Mouse (Mus musculus) spleen, postnatal 4 days (tissue): ENCODE results near the gene Scn1b.

Source experiments
- DNase-seq, 2 experiments: peaks; one replicate each; pipeline ENCODE4 v3.0.0; 2022; ENCODE audit warnings: low spot score in 2 of 2

Scn1b gene

DNA sequence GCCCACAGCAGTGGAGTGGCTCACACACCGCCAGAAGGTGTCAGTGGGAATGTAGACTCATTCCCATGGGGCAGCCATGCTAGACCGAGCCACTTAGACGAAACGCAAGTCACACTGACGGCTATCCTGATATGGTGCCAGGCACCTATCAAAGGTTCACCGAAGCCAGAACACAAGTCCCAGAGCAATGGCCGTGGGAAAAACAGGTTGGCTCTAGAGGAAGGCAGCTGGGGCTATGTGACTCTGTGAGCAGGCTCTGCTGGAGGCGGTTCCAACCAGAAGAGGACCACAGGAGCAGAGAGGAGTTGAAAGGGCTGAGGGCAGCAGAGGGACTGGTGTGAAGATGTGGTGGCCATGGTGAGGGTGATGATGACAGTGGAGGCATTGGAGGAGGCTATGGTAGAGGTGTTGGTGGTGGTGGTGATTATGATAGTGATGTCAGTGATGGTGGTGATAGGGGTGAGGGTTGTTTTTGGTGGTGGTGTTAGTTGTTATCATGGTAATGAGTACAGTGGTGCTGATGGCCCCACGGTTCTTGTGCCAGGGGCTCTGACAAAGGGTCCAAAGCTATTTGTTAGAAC is 40.5 kb downstream of the Scn1b start:
- no peak for DNase-seq

- no peak for DNase-seq
These were observed 41.6 kb downstream of the Scn1b start for GRCm38 (mm10) chr7:31085171-31085570.

- no peak for DNase-seq
These were observed 42.7 kb downstream of the Scn1b start for GRCm38 (mm10) chr7:31084140-31084539.

DNA sequence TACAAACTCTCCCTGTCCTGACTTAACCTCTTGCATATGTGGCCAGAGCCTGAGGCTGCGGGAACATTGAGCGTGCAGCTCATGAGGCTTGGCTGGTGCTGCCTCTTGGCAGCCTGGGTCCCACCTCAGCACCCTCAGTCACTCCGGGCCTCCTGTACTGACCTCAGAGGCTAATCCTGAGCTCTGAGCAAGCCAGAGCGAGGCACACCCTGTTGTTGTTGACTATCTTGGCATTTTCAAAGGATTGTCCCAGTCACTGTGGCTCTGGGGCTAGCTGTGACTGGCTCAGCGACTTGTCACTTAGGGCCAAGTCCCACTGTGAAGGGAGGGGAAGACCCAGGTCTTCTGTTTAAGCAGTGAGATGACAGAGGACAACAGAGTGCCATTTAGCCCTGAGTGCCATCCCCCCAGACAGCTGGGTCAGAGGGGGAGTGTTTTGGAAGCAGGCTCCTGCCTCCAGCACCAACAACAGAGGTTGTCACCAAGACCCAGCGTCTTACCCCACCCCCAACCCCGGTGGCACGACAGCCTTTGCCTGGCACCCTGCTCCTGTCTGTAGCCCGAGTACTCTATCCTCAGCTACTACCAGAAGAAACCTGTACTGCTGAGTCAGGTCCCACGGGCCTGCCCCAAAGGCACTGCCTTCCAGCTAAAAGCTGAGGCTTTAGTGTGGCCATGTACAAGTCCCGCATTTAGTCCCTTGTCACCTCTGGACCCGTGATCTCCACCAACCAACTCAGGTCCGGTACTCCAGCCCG is 43.8 kb downstream of the Scn1b start:
- DNase-seq = no peak

- DNase-seq = no peak
These were observed 44.7 kb downstream of the Scn1b start for GRCm38 (mm10) chr7:31082106-31082505.

DNA sequence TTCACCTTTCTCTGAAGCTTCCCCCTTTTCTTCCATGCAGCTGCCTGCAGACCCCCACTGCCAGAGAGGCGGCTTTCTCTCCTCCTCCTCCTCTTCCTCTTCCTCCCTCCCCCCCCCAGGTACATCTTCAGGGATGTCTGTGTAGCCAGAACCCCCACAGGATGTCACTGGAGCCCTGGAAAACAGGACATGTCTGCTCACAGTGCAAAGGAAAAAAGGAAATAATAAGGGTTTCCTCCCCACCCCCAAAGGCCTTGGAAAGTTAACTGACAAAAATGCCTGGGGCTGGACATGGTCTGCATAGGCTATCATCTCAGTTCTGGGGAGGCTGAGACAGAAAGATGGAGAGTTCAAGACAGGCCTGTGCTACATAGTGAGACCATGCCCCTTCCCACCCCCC is 45.7 kb downstream of the Scn1b start:
- DNase-seq = no peak

DNA sequence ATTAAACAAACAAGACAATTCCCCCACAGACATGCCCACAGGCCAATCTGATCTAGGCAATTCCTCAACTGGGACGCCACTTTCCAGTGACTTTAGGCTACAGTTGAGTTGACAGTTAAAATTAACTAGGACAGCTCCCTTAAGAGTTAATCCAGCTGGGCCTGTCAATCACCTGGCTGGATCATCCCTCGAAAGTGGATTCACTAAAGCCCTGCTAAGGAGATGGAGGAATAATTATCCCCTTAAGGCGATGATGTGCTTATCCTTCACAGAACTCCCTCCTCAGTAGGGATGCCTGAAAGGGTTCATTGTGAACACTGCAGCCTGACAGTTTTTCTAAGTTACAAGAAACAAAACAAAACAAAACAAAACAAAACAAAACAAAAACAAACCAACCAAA is 46.2 kb downstream of the Scn1b start:
- DNase-seq = no peak

GRCm38 (mm10) chr7:31079670-31080069 is 47.1 kb downstream of the Scn1b start:
- DNase-seq = no peak

- no peak for DNase-seq
These were observed 48.8 kb downstream of the Scn1b start for GRCm38 (mm10) chr7:31077885-31078445.

GRCm38 (mm10) chr7:31077470-31077869 is 49.3 kb downstream of the Scn1b start:
- DNase-seq = no peak

GRCm38 (mm10) chr7:31076492-31076891 is 50.3 kb downstream of the Scn1b start, which contains the start of gene Fxyd3:
Gene Fxyd3 (minus strand): TSS chr7:31076704.
- no peak for DNase-seq

GRCm38 (mm10) chr7:31074713-31075069 is 52.1 kb downstream of the Scn1b start:
- no peak for DNase-seq

DNA sequence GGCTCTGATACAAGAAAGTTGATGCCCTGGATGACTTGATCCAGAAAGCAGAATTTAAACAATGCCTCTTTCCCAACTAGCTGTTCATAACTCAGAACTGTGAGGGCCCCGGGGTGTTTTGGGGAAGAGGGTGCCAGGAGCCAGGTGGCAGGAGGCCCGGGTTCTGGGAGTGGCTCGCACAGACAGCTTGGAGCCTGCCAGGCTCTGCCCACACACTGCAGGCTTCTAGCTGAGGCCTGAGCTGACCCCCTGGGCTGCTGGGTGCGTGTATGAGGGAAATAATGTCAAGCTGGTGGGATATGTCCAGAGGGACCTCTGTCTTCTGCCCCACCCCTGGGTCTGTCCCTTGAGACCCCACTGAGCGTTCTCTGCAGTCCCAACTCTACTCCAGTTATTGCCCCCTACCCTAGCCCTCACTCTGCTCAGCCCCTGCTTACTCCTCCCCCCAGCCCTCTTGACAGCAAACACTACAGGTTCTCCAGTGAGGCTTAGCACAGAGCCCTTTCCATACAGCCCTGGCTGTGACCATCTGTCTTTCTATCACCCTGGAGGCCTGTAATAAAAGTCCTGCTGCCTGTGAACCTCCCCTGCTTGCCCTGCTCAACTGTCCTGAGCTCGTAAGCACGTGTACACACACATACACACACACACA is 52.6 kb downstream of the Scn1b start:
- no peak for DNase-seq

- no peak for DNase-seq
These were observed 53.3 kb downstream of the Scn1b start for GRCm38 (mm10) chr7:31073546-31073945.

DNA sequence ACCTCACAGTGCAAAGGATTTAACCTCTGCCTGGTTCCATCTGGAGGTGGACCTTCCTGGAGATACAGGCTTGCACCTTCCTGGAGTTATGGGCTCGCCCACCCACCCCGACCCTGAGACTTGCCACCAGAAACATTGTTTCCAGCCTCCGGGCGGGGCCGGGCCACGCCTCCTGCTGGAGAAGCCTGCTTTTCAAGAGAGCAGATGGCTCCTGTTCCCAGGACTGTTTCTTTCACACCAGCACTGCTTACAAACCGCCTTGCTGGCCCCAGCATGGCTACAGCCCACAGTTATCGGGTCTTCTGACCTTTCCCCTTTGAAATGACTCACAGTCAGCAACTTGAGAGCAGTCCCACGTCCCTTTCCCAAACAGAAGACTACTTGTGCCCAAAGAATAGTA is 54.5 kb downstream of the Scn1b start:
- no peak for DNase-seq

DNA sequence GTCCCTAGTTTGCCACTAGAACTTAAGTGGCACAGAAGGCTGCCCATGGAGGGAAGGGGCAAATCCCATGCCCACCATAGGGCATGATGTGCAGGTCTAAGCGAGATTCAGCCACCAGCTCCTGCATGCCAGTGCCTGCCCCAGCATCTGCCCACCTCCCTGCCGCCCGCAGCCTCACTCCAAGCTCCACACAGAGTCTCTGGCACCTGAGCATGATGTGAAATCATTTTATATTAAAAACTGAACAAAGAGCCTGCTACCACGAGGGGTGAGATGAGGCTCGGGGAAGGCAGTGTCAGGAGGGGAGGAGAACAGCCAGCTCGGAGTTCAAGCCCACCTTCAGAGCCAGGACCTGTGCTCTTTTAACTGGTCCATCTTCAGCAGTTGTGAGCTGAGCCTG is 56.5 kb downstream of the Scn1b start:
- no peak for DNase-seq

DNA sequence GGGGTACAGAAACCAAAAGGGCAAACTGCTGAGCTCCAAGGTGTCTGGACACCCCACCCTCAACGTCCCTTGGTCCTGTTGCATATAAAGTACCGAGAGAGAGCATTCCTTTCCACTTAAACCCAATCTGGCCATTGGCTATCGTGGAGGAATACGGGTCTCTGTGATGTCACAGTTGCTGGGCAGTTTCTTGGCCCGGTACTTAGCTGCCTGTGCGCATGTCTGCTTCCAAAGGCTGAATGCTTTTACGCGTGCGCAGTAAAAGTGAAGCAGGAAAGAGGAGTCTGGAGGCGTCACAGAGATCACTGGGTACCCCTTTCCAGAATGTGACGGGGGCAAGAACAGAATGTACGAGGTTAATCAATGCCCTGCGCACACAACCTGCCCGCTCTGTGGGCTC is 57.3 kb downstream of the Scn1b start:
- DNase-seq = no peak

GRCm38 (mm10) chr7:31067836-31068235 is 59.0 kb downstream of the Scn1b start:
- DNase-seq = no peak
